Mouse (Mus musculus): ENCODE measurements around the gene Daxx.
"Not testable (repeated sequence)": the region's sequence is repeated elsewhere in the genome, so short reads cannot be mapped to it uniquely, and the experiment has no call there.

The Daxx gene

DNA sequence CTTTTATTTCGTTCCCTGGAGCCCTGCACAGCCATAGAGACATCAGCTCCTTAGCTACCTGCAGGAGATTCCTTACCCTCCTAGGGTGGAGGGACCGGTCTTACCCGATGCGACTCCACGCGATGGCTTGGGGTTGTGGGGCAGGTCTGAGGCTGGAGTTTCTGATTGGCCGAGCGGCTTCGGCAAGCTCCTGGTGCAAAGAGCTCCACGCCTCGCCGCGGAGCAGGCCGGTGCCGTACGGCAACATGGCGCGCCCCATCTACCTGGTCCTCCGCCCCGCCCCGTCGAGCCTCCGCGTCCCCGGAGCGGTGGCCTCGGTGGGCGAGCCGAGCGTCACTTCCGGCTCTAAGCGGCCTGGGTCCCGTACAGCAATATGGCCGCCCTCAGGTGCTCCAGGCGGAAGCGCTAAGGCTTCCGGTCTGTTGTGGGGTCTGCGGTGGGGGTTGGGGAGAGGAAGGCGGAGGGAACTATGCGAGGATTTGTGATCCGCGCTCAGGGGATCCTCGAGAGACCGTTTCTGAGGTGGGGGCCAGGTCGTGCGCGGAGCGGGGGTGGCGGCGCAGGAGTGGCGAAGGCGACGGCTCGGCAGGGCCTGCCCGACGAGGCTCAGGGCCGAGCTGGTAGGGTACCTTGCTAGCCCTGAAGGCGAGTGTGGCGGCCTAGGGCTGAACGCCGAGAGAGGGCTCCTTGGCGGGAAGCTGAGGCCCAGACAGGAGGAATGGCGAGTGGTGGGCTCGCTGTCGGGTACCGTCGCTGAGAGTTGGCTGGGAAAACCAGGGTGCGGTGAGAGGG, at the start of gene Daxx:
Gene Daxx (plus strand): TSS at position 338 of the 792 bp plus-strand sequence.
- peak; percentile 97 for DNase-seq (ENCODE audit: low read depth, low spot score)

- DNase-seq (ENCODE audit: low read depth, low spot score) = peak; percentile 59
These were observed 43.7 kb upstream of the Daxx start for GRCm38 (mm10) chr17:33865330-33866030.

DNA sequence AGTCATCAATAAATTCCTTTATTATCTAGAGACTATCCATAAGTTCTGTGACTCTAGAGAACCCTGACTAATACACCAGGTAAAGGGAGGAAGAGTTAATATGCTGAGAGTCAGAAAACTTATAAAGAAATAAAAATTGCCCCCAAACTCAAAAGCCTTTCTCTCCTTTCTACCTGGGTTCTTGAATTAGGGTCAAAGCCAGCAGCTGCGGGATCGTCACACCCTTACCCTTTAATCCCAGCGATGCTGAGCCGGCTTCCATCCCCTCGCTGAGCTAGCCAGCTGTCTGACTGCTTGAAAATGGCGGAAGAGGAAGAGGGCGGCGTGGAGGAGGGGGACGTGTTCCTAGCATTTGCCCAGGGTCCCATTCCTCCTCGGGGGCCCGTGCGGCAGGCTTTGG, 35.7 kb upstream of the Daxx start, which contains the start of gene Gm7029:
Gene Gm7029 (plus strand): TSS at position 301 of the 400 bp plus-strand sequence.
- not testable (repeated sequence) for DNase-seq (ENCODE audit: low read depth, low spot score)

- no peak for DNase-seq (ENCODE audit: low read depth, low spot score)
These were observed 34.8 kb upstream of the Daxx start for GRCm38 (mm10) chr17:33874411-33874810.

DNA sequence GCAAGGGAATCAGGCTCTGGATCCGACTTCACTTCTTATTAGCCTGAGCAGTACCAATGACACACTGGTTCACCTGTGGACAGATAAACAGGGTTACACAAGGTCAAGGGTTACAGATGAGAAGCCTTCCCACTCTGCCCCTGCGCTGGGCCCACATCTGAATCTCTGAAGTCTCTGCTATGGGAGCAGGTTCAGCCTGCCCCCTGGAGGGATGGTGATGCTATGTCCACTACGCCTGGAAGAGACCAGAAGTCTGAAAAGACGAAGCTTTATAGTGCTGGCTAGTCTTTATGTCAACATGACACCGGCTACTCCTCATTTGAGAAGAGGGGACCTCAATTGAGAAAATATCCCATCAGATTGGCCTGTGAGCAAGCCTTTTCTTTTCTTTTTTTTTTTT, 33.4 kb upstream of the Daxx start:
- DNase-seq (ENCODE audit: low read depth, low spot score) = peak; percentile 57

DNA sequence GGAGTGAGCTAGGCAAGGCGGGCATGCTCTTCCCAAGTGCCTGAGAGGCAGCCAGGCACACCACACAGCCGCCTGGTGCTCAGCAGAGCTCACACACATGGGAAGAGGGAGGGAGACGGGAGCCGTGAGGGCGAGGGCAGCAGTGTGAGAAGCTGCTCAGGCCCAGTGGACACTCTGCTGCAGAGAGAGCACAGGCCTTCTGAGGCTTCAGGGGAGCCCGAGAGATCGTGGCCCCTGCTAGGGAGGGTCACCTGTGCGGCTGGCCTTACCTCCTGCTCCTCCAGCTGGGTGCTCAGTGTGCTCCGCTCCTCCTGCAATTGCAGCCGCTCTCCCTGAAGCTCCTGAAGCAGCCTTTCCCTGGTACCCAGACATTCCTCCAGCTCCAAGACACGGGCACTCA, 24.9 kb upstream of the Daxx start:
- not testable (repeated sequence) for DNase-seq (ENCODE audit: low read depth, low spot score)

DNA sequence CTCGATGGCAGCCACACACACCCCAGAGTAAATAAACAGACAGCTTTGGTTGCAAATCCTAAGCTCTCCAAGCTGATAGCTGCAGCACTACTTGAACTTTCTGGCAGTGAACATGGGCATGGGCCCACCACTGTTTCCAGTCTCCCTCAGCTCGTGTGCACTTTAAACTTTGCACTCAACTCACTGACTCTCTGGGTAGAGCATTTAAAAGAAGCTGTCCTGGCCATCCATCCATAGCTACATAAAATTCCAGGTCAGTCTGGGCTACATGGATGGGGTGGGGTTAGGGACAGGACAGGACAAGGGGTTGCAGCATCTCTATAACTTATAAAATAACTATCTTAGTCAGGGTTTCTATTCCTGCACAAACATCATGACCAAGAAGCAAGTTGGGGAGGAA, 21.4 kb upstream of the Daxx start:
- DNase-seq (ENCODE audit: low read depth, low spot score) = not testable (repeated sequence)

DNA sequence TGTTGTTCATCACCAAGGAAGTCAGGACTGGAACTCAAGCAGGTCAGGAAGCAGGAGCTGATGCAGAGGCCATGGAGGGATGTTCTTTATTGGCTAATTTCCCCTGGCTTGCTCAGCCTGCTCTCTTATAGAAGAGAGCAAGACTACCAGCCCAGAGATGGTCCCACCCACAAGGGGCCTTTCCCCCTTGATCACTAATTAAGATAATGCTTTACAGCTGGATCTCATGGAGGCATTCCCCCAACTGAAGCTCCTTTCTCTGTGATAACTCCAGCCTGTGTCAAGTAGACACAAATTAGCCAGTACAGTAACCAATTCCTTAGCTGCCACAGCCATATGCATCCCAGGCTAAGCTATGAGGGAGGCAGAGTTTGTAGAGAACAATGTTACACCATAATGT, 21.0 kb upstream of the Daxx start:
- not testable (repeated sequence) for DNase-seq (ENCODE audit: low read depth, low spot score)

DNA sequence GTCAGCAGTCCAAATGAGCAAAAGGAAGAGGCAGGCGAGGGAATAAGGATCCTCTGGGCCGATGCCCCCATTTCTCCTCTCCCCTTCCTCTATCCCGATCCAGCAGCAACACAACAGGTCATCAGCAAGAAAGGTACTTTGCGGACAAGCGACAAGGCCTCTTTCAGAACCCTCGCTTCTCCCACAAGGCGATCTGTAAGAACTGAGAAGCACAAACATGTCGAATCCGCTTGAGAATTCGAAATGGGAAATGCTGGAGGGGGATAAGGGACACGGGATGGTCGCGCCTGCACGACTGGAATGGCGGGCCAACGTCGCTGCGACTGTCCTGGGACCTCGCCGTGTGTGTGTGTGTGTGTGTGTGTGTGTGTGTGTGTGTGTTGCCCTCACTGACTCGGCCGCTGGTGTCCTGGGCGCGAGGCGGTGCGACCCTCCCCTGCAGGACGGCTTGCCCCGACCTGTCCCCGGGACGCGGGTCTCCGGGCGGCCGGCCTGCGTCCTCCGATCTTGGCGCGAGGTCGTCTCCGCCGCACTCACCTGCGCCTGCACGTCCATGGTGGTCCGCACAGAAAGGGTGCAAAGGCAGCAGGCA, 19.2 kb upstream of the Daxx start:
- not testable (repeated sequence) for DNase-seq (ENCODE audit: low read depth, low spot score)

- peak; percentile 100 for DNase-seq (ENCODE audit: low read depth, low spot score)
These were observed 18.6 kb upstream of the Daxx start, which contains the start of gene Kifc1 for GRCm38 (mm10) chr17:33890533-33891059. Kifc1 (minus strand) TSS chr17:33890661.

- DNase-seq (ENCODE audit: low read depth, low spot score) = no peak
These were observed 17.9 kb upstream of the Daxx start for GRCm38 (mm10) chr17:33891357-33891756.

- not testable (repeated sequence) for DNase-seq (ENCODE audit: low read depth, low spot score)
These were observed 17.3 kb upstream of the Daxx start for GRCm38 (mm10) chr17:33891892-33892291.

DNA sequence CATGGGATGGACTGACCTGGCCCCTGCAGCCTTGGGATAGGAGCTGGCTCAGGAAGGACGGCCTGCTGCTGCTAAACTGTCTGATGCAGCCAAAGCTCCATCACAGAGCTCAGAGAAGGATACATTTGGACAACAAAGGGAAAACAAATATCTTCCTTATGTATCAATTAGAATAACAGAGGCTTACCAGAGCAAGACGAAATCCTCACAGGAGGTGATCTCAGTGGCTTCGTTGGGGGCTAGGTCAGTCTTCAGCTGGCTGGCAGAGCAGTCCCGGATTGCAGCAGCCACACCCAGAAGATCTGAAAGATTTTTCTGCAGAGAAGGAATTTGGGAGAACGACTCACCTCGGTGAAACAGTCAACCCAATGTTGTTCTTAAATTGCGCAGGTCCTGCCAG, 16.8 kb upstream of the Daxx start:
- peak; percentile 81 for DNase-seq (ENCODE audit: low read depth, low spot score)

- DNase-seq (ENCODE audit: low read depth, low spot score) = not testable (repeated sequence)
These were observed 16.2 kb upstream of the Daxx start for GRCm38 (mm10) chr17:33893011-33893410.

DNA sequence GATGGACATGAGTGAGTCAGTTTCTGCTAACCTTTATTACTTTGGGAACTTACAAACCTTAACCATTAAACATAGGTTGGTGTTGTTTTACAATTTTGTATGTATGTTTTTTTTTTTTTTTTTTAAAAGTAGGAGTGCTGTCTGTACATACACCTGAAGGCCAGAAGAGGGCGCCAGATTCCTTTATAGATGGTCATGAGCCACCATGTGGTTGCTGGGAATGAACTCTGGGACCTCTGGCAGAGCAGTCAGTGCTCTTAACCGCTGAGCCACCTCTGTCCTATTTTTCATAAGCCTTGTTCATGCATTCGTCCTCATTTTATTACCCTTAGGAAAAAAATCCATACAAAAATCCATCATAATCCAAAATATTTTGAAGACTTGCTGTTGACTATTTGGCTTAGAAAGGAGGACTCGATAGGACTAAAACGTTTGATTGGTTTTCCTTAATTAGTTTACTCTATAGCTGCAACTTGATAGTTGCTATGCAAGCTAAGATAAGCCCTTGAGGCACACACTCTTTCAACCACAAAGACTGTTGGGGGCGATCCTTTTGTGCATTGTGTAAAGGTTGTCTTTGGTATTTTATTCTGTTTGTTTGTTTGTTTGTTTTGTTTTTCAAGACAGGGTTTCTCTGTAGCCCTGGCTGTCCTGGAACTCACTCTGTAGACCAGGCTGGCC, 12.0 kb upstream of the Daxx start:
- peak; percentile 95 for DNase-seq (ENCODE audit: low read depth, low spot score)

GRCm38 (mm10) chr17:33898193-33898592, 11.0 kb upstream of the Daxx start:
- DNase-seq (ENCODE audit: low read depth, low spot score) = not testable (repeated sequence)

- no peak for DNase-seq (ENCODE audit: low read depth, low spot score)
These were observed 9.6 kb upstream of the Daxx start for GRCm38 (mm10) chr17:33899642-33900041.

GRCm38 (mm10) chr17:33900281-33900988, 8.8 kb upstream of the Daxx start:
- no peak for DNase-seq (ENCODE audit: low read depth, low spot score)

DNA sequence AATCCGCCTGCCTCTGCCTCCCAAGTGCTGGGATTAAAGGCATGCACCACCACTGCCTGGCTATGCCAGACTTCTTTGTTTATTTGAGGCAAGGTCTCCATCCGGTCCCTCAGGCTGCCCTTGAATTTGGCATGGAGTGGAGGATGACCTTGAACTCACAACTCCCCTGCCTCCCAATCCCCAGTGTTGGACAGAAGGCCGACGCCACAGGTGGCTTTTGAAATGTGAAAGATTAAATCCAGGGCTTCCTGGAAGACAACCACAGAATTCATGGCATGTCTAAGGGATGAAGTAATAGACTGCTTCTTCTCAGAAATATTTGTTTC, 8.3 kb upstream of the Daxx start:
- DNase-seq (ENCODE audit: low read depth, low spot score) = peak; percentile 30

DNA sequence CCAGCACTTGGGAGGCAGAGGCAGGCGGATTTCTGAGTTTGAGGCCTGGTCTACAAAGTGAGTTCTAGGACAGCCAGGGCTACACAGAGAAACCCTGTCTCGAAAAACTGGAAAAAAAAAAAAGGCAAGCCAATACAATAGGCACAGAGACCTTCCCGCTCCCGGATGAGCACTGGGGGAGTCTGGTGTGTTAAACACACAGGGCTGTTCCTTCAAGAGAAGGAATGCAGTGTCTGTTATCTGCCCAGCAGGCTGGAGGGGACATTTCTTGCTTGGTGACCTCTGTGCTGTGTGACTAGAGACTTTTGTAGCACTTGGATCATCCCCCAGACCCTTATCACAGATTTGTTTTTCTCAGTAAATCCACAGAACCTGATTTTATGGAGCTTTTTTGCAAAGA, 7.6 kb upstream of the Daxx start:
- no peak for DNase-seq (ENCODE audit: low read depth, low spot score)

- DNase-seq (ENCODE audit: low read depth, low spot score) = no peak
These were observed 7.1 kb upstream of the Daxx start for GRCm38 (mm10) chr17:33902079-33902478.

Measured in 3T3-L1 (cell line).